9 mouse cellular contexts compared by ENCODE assay signal in genomic region chr11:77514281-77514831, GRCm38 (mm10). TPM values are rescaled to one million over a fixed set of nuclear protein-coding genes. Genes with fewer than 3 reads are reported as not detected.
DNase-seq lines count a peak whose midpoint lies in the region; ATAC-seq and TF ChIP-seq lines count a peak whose summit lies in the region.
"Had no signal": no experiment of that assay in that cellular context is flagged by ENCODE, and none has a peak within 500 bp of the region (broad histone marks: within the 10 kb centered on the region; RNA-seq: fewer than 3 reads in every experiment).

No protein-coding gene starts in this region.

- H3K36me3 ChIP-seq in testis, adult 2 months (ENCODE audit: control insufficient read depth, insufficient read depth, low read length): no peaks in the 10 kb centered on the region
- no peaks in the 10 kb centered on the region for H3K36me3 ChIP-seq in hindbrain, embryonic 15.5 days
- H3K36me3 ChIP-seq in midbrain, embryonic 10.5 days: peaks cover 11% of the 10 kb centered on the region; the same call in 1 of the 2 replicates

- peak overlapping the region; percentile 96 for H3K4me2 ChIP-seq in hindbrain, embryonic 15.5 days

- no peaks in the 10 kb centered on the region for H3K9me3 ChIP-seq in hindbrain, embryonic 15.5 days
- H3K9me3 ChIP-seq in midbrain, embryonic 10.5 days (replicated peaks): no peaks in the 10 kb centered on the region

- TF ChIP-seq POLR2A in testis, adult 2 months (IDR thresholded peaks at IDR 0.05; ENCODE audit: control insufficient read depth, low read depth, low read length): no peak

- ATAC-seq in hindbrain, embryonic 15.5 days (ENCODE audit: low FRiP score, low read depth): no peak

- H3K4me1 ChIP-seq in testis, adult 2 months (ENCODE audit: control insufficient read depth, insufficient read depth, low read length): peaks cover 33% of the 10 kb centered on the region
- H3K4me1 ChIP-seq in hindbrain, embryonic 15.5 days (replicated peaks): peaks cover 37% of the 10 kb centered on the region
- peaks cover 72% of the 10 kb centered on the region for H3K4me1 ChIP-seq in midbrain, embryonic 10.5 days

- no peaks in the 10 kb centered on the region for H3K27me3 ChIP-seq in testis, adult 2 months (ENCODE audit: control insufficient read depth, insufficient read depth, low read length)
- H3K27me3 ChIP-seq in hindbrain, embryonic 15.5 days: peaks cover 15% of the 10 kb centered on the region; the same call in 1 of the 2 replicates
- peaks cover 66% of the 10 kb centered on the region for H3K27me3 ChIP-seq in midbrain, embryonic 10.5 days (ENCODE audit: low read depth, poor library complexity, severe bottlenecking)

- WGBS in hindbrain, embryonic 15.5 days: 9% methylated on average over 19 of the region's 19 CpGs
- 2% methylated on average over 19 of the region's 19 CpGs for WGBS in midbrain, embryonic 10.5 days

- H3K27ac ChIP-seq in testis, adult 2 months (ENCODE audit: control insufficient read depth, insufficient read depth, low read depth, low read length): no peak overlapping the region
- no peak overlapping the region for H3K27ac ChIP-seq in hindbrain, embryonic 15.5 days (replicated peaks)
- peak overlapping the region; percentile 83 for H3K27ac ChIP-seq in midbrain, embryonic 10.5 days (replicated peaks)

- TF ChIP-seq CTCF in testis, adult 2 months (IDR thresholded peaks at IDR 0.05; ENCODE audit: control insufficient read depth, insufficient read depth, insufficient replicate concordance, low read depth, low read length): no peak

- H3K4me3 ChIP-seq in testis, adult 2 months (ENCODE audit: control insufficient read depth, low read depth, low read length): peak overlapping the region; percentile 43
- peak overlapping the region; percentile 52 for H3K4me3 ChIP-seq in hindbrain, embryonic 15.5 days
- peak overlapping the region; percentile 70 for H3K4me3 ChIP-seq in midbrain, embryonic 10.5 days

- H3K9ac ChIP-seq in hindbrain, embryonic 15.5 days: 0 out of 2 replicates have a peak overlapping the region, but pooled peaks have one; percentile 39

- peak; percentile 30 for DNase-seq in adrenal gland, adult 8-10 months
- no peak for DNase-seq in adrenal gland, adult 2 months
- no peak for DNase-seq in testis, postnatal 10 days (ENCODE audit: low spot score)
- no peak for DNase-seq in midbrain, embryonic 10.5 days (ENCODE audit: low spot score)
- DNase-seq in right cerebral cortex, postnatal 14 days: no peak
- DNase-seq in right cerebral cortex, postnatal 25 days: no peak

RNA-seq across cellular contexts. Expression of gene Abhd15, which starts 0.6 kb away (rescaled TPM):
- 10 to 100 TPM; 14.6 to 23.9 (median 17.4) TPM for total RNA-seq in adrenal gland, adult 8-10 months (2022)
- 10 to 100 TPM; 12.1 to 29.9 TPM for total RNA-seq in adrenal gland, adult 2 months (2021)
- 28.7 and 38.9 TPM in 2 replicates for polyA plus RNA-seq in adrenal gland, adult 2 months (2012; rRNA removed)
- polyA plus RNA-seq in testis, adult 2 months (2012; rRNA removed): 0.17 and 0.28 TPM in 2 replicates
- 2.7 TPM in 2 replicates for polyA plus RNA-seq in hindbrain, embryonic 15.5 days (2015; fragmentation: Nextera tagmentation; extraction: Ambion mirVana)
- polyA plus RNA-seq in midbrain, embryonic 10.5 days (2016; fragmentation: Nextera tagmentation; extraction: Ambion mirVana): 3.9 and 4.2 TPM in 2 replicates

RNA-seq across cellular contexts. Expression of gene Trp53i13, which starts 1.4 kb away (rescaled TPM):
- 10 to 100 TPM; 15.1 to 28.8 (median 20.0) TPM for total RNA-seq in adrenal gland, adult 8-10 months (2022)
- 10 to 100 TPM in 1 of 2 experiments, 1 to 10 TPM in 1; 6.3 to 15.6 TPM for total RNA-seq in adrenal gland, adult 2 months (2021)
- 31.1 and 37.1 TPM in 2 replicates for polyA plus RNA-seq in adrenal gland, adult 2 months (2012; rRNA removed)
- 46.7 and 54.1 TPM in 2 replicates for polyA plus RNA-seq in testis, adult 2 months (2012; rRNA removed)
- polyA plus RNA-seq in hindbrain, embryonic 15.5 days (2015; fragmentation: Nextera tagmentation; extraction: Ambion mirVana): 16.8 and 19.6 TPM in 2 replicates
- 31.3 and 36.5 TPM in 2 replicates for polyA plus RNA-seq in midbrain, embryonic 10.5 days (2016; fragmentation: Nextera tagmentation; extraction: Ambion mirVana)

RNA-seq across cellular contexts. Expression of gene Gm10392, which starts 4.6 kb away (rescaled TPM):
- total RNA-seq in adrenal gland, adult 8-10 months (2022): not detected
- total RNA-seq in adrenal gland, adult 2 months (2021): not detected
- 0.08 TPM in 1 of 2 replicates, not detected in the other for polyA plus RNA-seq in adrenal gland, adult 2 months (2012; rRNA removed)
- polyA plus RNA-seq in testis, adult 2 months (2012; rRNA removed): not detected in 2 replicates
- polyA plus RNA-seq in hindbrain, embryonic 15.5 days (2015; fragmentation: Nextera tagmentation; extraction: Ambion mirVana): 0.12 and 0.16 TPM in 2 replicates
- polyA plus RNA-seq in midbrain, embryonic 10.5 days (2016; fragmentation: Nextera tagmentation; extraction: Ambion mirVana): 0.12 TPM in 1 of 2 replicates, not detected in the other
- total RNA-seq: heart, adult 18-20 months had no signal

RNA-seq across cellular contexts. Expression of gene Git1, which starts 21.0 kb away (rescaled TPM):
- 10 to 100 TPM; 42.1 to 61.0 (median 50.0) TPM for total RNA-seq in adrenal gland, adult 8-10 months (2022)
- 10 to 100 TPM; 42.1 to 48.8 TPM for total RNA-seq in adrenal gland, adult 2 months (2021)
- 69.5 and 72.1 TPM in 2 replicates for polyA plus RNA-seq in adrenal gland, adult 2 months (2012; rRNA removed)
- polyA plus RNA-seq in testis, adult 2 months (2012; rRNA removed): 566 and 585 TPM in 2 replicates
- polyA plus RNA-seq in hindbrain, embryonic 15.5 days (2015; fragmentation: Nextera tagmentation; extraction: Ambion mirVana): 16.4 and 18.1 TPM in 2 replicates
- 10.9 and 11.7 TPM in 2 replicates for polyA plus RNA-seq in midbrain, embryonic 10.5 days (2016; fragmentation: Nextera tagmentation; extraction: Ambion mirVana)

RNA-seq across cellular contexts. Expression of gene Ankrd13b, which starts 24.9 kb away (rescaled TPM):
- 10 to 100 TPM in 2 of 4 experiments, 1 to 10 TPM in 2; 5.7 to 13.6 (median 9.3) TPM for total RNA-seq in adrenal gland, adult 8-10 months (2022)
- total RNA-seq in adrenal gland, adult 2 months (2021): 1 to 10 TPM; 6.0 to 7.3 TPM
- 24.7 and 27.8 TPM in 2 replicates for polyA plus RNA-seq in adrenal gland, adult 2 months (2012; rRNA removed)
- 2.9 and 3.6 TPM in 2 replicates for polyA plus RNA-seq in testis, adult 2 months (2012; rRNA removed)
- polyA plus RNA-seq in hindbrain, embryonic 15.5 days (2015; fragmentation: Nextera tagmentation; extraction: Ambion mirVana): 36.6 and 50.7 TPM in 2 replicates
- polyA plus RNA-seq in midbrain, embryonic 10.5 days (2016; fragmentation: Nextera tagmentation; extraction: Ambion mirVana): 7.4 and 11.8 TPM in 2 replicates
